ENCODE assay signal across 7 mouse cellular contexts in genomic region chr19:28677045-28677727, GRCm38 (mm10). TPM values are rescaled to one million over a fixed set of nuclear protein-coding genes. Genes with fewer than 3 reads are reported as not detected.
DNase-seq lines count a peak whose midpoint lies in the region; ATAC-seq lines count a peak whose summit lies in the region.

No protein-coding gene starts in this region.

- H3K4me2 ChIP-seq in forebrain, embryonic 14.5 days (ENCODE audit: low read length), result peak overlapping the region; percentile 99; the same call in 1 of the 2 replicates
- H3K4me2 ChIP-seq in kidney, embryonic 15.5 days, result peak overlapping the region; percentile 99
- peak overlapping the region; percentile 98 for H3K4me2 ChIP-seq in midbrain, embryonic 12.5 days (replicated peaks)

- H3K27ac ChIP-seq in forebrain, embryonic 14.5 days (ENCODE audit: low read depth, low read length), result no peak overlapping the region
- 0 out of 2 replicates have a peak overlapping the region, but pooled peaks have one; percentile 20 for H3K27ac ChIP-seq in kidney, embryonic 15.5 days
- no peak overlapping the region for H3K27ac ChIP-seq in midbrain, embryonic 12.5 days (replicated peaks)

- 28% methylated on average over 8 of the region's 8 CpGs for WGBS in forebrain, embryonic 14.5 days
- 32% methylated on average over 8 of the region's 8 CpGs for WGBS in kidney, embryonic 15.5 days
- 28% methylated on average over 8 of the region's 8 CpGs for WGBS in midbrain, embryonic 12.5 days

- ATAC-seq in forebrain, embryonic 14.5 days, result no peak
- no peak for ATAC-seq in kidney, embryonic 15.5 days (replicated peaks; ENCODE audit: low FRiP score)
- ATAC-seq in midbrain, embryonic 12.5 days (ENCODE audit: low FRiP score, low read depth), result no peak

- peaks cover 30% of the 10 kb centered on the region for H3K27me3 ChIP-seq in forebrain, embryonic 14.5 days (replicated peaks; ENCODE audit: control insufficient read depth, insufficient read depth, low read length)
- H3K27me3 ChIP-seq in kidney, embryonic 15.5 days, result no peaks in the 10 kb centered on the region; the same call in 1 of the 2 replicates
- H3K27me3 ChIP-seq in midbrain, embryonic 12.5 days, result peaks cover 54% of the 10 kb centered on the region

- H3K9me3 ChIP-seq in forebrain, embryonic 14.5 days (replicated peaks; ENCODE audit: control insufficient read depth, low read length), result no peaks in the 10 kb centered on the region
- no peaks in the 10 kb centered on the region for H3K9me3 ChIP-seq in kidney, embryonic 15.5 days (replicated peaks)
- no peaks in the 10 kb centered on the region for H3K9me3 ChIP-seq in midbrain, embryonic 12.5 days

- no peaks in the 10 kb centered on the region for H3K36me3 ChIP-seq in forebrain, embryonic 14.5 days (ENCODE audit: control insufficient read depth, insufficient read depth, low read length)
- H3K36me3 ChIP-seq in kidney, embryonic 15.5 days, result no peaks in the 10 kb centered on the region
- H3K36me3 ChIP-seq in midbrain, embryonic 12.5 days, result no peaks in the 10 kb centered on the region

- peaks cover 19% of the 10 kb centered on the region for H3K4me1 ChIP-seq in forebrain, embryonic 14.5 days (ENCODE audit: control insufficient read depth, insufficient read depth, low read length)
- peaks cover 38% of the 10 kb centered on the region for H3K4me1 ChIP-seq in kidney, embryonic 15.5 days
- H3K4me1 ChIP-seq in midbrain, embryonic 12.5 days, result peaks cover 25% of the 10 kb centered on the region

- DNase-seq in 416B (ENCODE audit: low read depth), result peak; percentile 13
- DNase-seq in Muller cell, postnatal 12 days (ENCODE audit: inconsistent ontology term), result peak; percentile 72
- DNase-seq in forebrain, embryonic 14.5 days (ENCODE audit: low spot score), result no peak
- DNase-seq in cerebellum, postnatal 10 days, result no peak
- DNase-seq in spleen, postnatal 4 days (ENCODE audit: low spot score in 2 of 2), result no peak

- H3K9ac ChIP-seq in forebrain, embryonic 14.5 days (ENCODE audit: low read length), result no peak overlapping the region
- peak overlapping the region; percentile 82; the same call in 1 of the 2 replicates for H3K9ac ChIP-seq in kidney, embryonic 15.5 days
- no peak overlapping the region for H3K9ac ChIP-seq in midbrain, embryonic 12.5 days (replicated peaks)

- H3K4me3 ChIP-seq in forebrain, embryonic 14.5 days (ENCODE audit: low read depth, low read length), result peak overlapping the region; percentile 53
- H3K4me3 ChIP-seq in kidney, embryonic 15.5 days (replicated peaks), result peak overlapping the region; percentile 70
- peak overlapping the region; percentile 60; the same call in 1 of the 2 replicates for H3K4me3 ChIP-seq in midbrain, embryonic 12.5 days

RNA-seq across cellular contexts. Expression of gene Glis3, which starts 2.7 kb away (rescaled TPM):
- polyA plus RNA-seq in forebrain, embryonic 14.5 days (2014; fragmentation: Nextera tagmentation; extraction: Ambion mirVana), result 0.46 and 1.1 TPM in 2 replicates
- polyA plus RNA-seq in kidney, embryonic 15.5 days (2015; fragmentation: Nextera tagmentation; extraction: Ambion mirVana), result 8.4 and 9.2 TPM in 2 replicates
- polyA plus RNA-seq in midbrain, embryonic 12.5 days (2016; fragmentation: Nextera tagmentation; extraction: Ambion mirVana), result 3.0 and 3.5 TPM in 2 replicates

Comparison
In these comparisons a context has a peak if more than half of its experiments do, and no peak if none do; other contexts are left out.
1. DNase-seq: peak in 416B (single experiment) and Muller cell, postnatal 12 days (single experiment); none in forebrain, embryonic 14.5 days (single experiment), cerebellum, postnatal 10 days (0 of 2) and spleen, postnatal 4 days (0 of 2).
2. Peak in every context shown above with its lines, with median percentiles within 50 percentile points of each other: H3K4me2 ChIP-seq and H3K4me3 ChIP-seq.